Mouse (Mus musculus) lung, postnatal 0 days (tissue): ENCODE data around the gene Ceacam16. TPM values are rescaled to one million over a fixed set of nuclear protein-coding genes. Genes with fewer than 3 reads are reported as not detected.

ENCODE experiments used
- ATAC-seq: fragments of 200-750 bp; cut with Nextera tagmentation; 2 replicates; pipeline ENCODE4 v1.8.0; 2017; ENCODE audit warnings: moderate library complexity
- DNase-seq: peaks from one replicate; pipeline ENCODE4 v3.0.0-alpha.2; 2016; ENCODE audit warnings: low spot score
- H3K27ac ChIP-seq: fragments of 300-500 bp; sonication (generic); 2 replicates; pipeline ENCODE4 v1.5.1; 2014; ENCODE audit warnings: antibody characterized with exemption, mild to moderate bottlenecking, low read length, mixed read lengths
- H3K27me3 ChIP-seq: fragments of 300-500 bp; sonication (generic); replicated peaks from 2 replicates; pipeline ENCODE4 v1.6.1; 2014; ENCODE audit warnings: low read length, mixed read lengths; ENCODE audit not compliant: insufficient read depth
- H3K36me3 ChIP-seq: fragments of 300-500 bp; sonication (generic); 2 replicates; pipeline ENCODE4 v1.6.1; 2014; ENCODE audit warnings: low read length, mixed read lengths; ENCODE audit not compliant: insufficient read depth
- H3K4me1 ChIP-seq: fragments of 300-500 bp; sonication (generic); 2 replicates; pipeline ENCODE4 v1.6.1; 2014; ENCODE audit warnings: antibody characterized with exemption, low read depth, low read length, mixed read lengths; ENCODE audit not compliant: insufficient read depth
- H3K4me2 ChIP-seq: fragments of 300-500 bp; sonication (generic); replicated peaks from 2 replicates; pipeline ENCODE4 v1.6.1; 2014; ENCODE audit warnings: low read depth, mild to moderate bottlenecking, low read length, moderate library complexity, mixed read lengths
- H3K4me3 ChIP-seq: fragments of 300-500 bp; sonication (generic); 2 replicates; pipeline ENCODE4 v1.5.1; 2014; ENCODE audit warnings: low read depth, low read length
- H3K9ac ChIP-seq: fragments of 300-500 bp; sonication (generic); replicated peaks from 2 replicates; pipeline ENCODE4 v1.6.1; 2014; ENCODE audit warnings: low read depth, mild to moderate bottlenecking
- H3K9me3 ChIP-seq: fragments of 300-500 bp; sonication (generic); 2 replicates; pipeline ENCODE4 v1.6.1; 2016; ENCODE audit warnings: low read length, mixed read lengths
- CTCF ChIP-seq: IDR thresholded peaks from 2 replicates; pipeline ENCODE4 v1.5.1; 2016; ENCODE audit warnings: antibody characterized with exemption, mild to moderate bottlenecking
- EP300 ChIP-seq: IDR thresholded peaks from 2 replicates; pipeline ENCODE4 v1.6.1; 2016; ENCODE audit warnings: antibody characterized with exemption, mild to moderate bottlenecking, control low read depth
- WGBS: fragments of 180-500 bp; shearing (Covaris S2); extraction: QIAGEN DNeasy Blood & Tissue Kit; methylation state at CpG from one replicate; pipeline ENCODE4 v1.1.7; 2014; 5-methylcytosine and 5-hydroxymethylcytosine counted together
- polyA plus RNA-seq: library from polyadenylated mRNA; unstranded; fragments of >200 nt; fragmentation: Nextera tagmentation; extraction: Ambion mirVana; gene quantifications from 2 replicates; pipeline ENCODE4 v1.2.1, GENCODE M21; 2015

The Ceacam16 gene
- polyA plus RNA-seq, 1 experiment from 2014 or later, result 0.18 TPM

- Histone ChIP-seq H3K4me1 (peaks cover 20% of the 10 kb centered on the region; the same call in 1 of the 2 replicates), H3K9ac (peak overlapping the region; percentile 48; the same call in 1 of the 2 replicates), H3K4me3 (peak overlapping the region; percentile 45), H3K36me3 (no peaks in the 10 kb centered on the region), H3K9me3 (no peaks in the 10 kb centered on the region), H3K27me3 (no peaks in the 10 kb centered on the region), H3K27ac (peak overlapping the region; percentile 94), H3K4me2 (peak overlapping the region; percentile 67)
- TF ChIP-seq CTCF (no peak), EP300 (no peak)
- DNase-seq (no peak), ATAC-seq (peak; percentile 5)
- WGBS, result 34% methylated on average over 17 of the region's 17 CpGs
Observed at GRCm38 (mm10) chr7:19815296-19816223, 45.5 kb downstream of the Ceacam16 start.

- WGBS, result 72% methylated on average over 6 of the region's 6 CpGs
- ATAC-seq (no peak), DNase-seq (no peak)
- Histone ChIP-seq H3K9me3 (no peaks in the 10 kb centered on the region), H3K36me3 (peaks cover 9% of the 10 kb centered on the region), H3K4me2 (no peak overlapping the region), H3K9ac (no peak overlapping the region), H3K27ac (no peak overlapping the region), H3K27me3 (no peaks in the 10 kb centered on the region), H3K4me3 (no peak overlapping the region), H3K4me1 (peaks cover 20% of the 10 kb centered on the region; the same call in 1 of the 2 replicates)
- TF ChIP-seq CTCF, result no peak
- no peak for TF ChIP-seq EP300
Observed at GRCm38 (mm10) chr7:19813579-19814122, 47.4 kb downstream of the Ceacam16 start.

- no peak overlapping the region for H3K27ac ChIP-seq
- TF ChIP-seq EP300 (no peak), CTCF (no peak)
- no peaks in the 10 kb centered on the region for H3K27me3 ChIP-seq
- H3K9ac ChIP-seq, result no peak overlapping the region
- no peaks in the 10 kb centered on the region for H3K9me3 ChIP-seq
- H3K36me3 ChIP-seq, result peaks cover 9% of the 10 kb centered on the region
- H3K4me2 ChIP-seq, result no peak overlapping the region
- no peak overlapping the region for H3K4me3 ChIP-seq
- WGBS, result 94% methylated on average over 4 of the region's 4 CpGs
- peaks cover 19% of the 10 kb centered on the region; the same call in 1 of the 2 replicates for H3K4me1 ChIP-seq
- ATAC-seq (no peak), DNase-seq (no peak)
Observed at GRCm38 (mm10) chr7:19813161-19813560, 47.9 kb downstream of the Ceacam16 start.

- H3K4me3 ChIP-seq, result no peak overlapping the region
- H3K4me2 ChIP-seq, result no peak overlapping the region
- no peak for TF ChIP-seq CTCF
- TF ChIP-seq EP300, result no peak
- ATAC-seq (peak; percentile 70), DNase-seq (peak; percentile 61)
- 12% methylated on average over 22 of the region's 22 CpGs for WGBS
- H3K9me3 ChIP-seq, result no peaks in the 10 kb centered on the region
- H3K4me1 ChIP-seq, result peaks cover 5% of the 10 kb centered on the region; the same call in 1 of the 2 replicates
- no peak overlapping the region for H3K9ac ChIP-seq
- H3K27me3 ChIP-seq, result no peaks in the 10 kb centered on the region
- H3K36me3 ChIP-seq, result peaks cover 9% of the 10 kb centered on the region
- H3K27ac ChIP-seq, result no peak overlapping the region
Observed at GRCm38 (mm10) chr7:19811114-19811513, 50.0 kb downstream of the Ceacam16 start.

- peaks cover 9% of the 10 kb centered on the region for H3K36me3 ChIP-seq
- no peaks in the 10 kb centered on the region for H3K9me3 ChIP-seq
- DNase-seq, result no peak
- peak overlapping the region; percentile 32; the same call in 1 of the 2 replicates for H3K4me2 ChIP-seq
- no peak overlapping the region for H3K4me3 ChIP-seq
- H3K4me1 ChIP-seq, result no peaks in the 10 kb centered on the region
- WGBS, result 16% methylated on average over 27 of the region's 27 CpGs
- H3K27me3 ChIP-seq, result no peaks in the 10 kb centered on the region
- ATAC-seq, result peak; percentile 72
- no peak overlapping the region for H3K9ac ChIP-seq
- no peak overlapping the region for H3K27ac ChIP-seq
- TF ChIP-seq EP300, result no peak
- no peak for TF ChIP-seq CTCF
Observed at GRCm38 (mm10) chr7:19809369-19809768, 51.7 kb downstream of the Ceacam16 start.

- H3K9me3 ChIP-seq, result no peaks in the 10 kb centered on the region
- ATAC-seq (no peak), DNase-seq (no peak)
- 84% methylated on average over 8 of the region's 8 CpGs for WGBS
- H3K4me1 ChIP-seq, result no peaks in the 10 kb centered on the region
- H3K27ac ChIP-seq, result no peak overlapping the region
- no peak overlapping the region for H3K4me3 ChIP-seq
- H3K27me3 ChIP-seq, result no peaks in the 10 kb centered on the region
- no peak for TF ChIP-seq EP300
- TF ChIP-seq CTCF, result no peak
- H3K36me3 ChIP-seq, result peaks cover 9% of the 10 kb centered on the region
- no peak overlapping the region for H3K9ac ChIP-seq
- H3K4me2 ChIP-seq, result no peak overlapping the region
Observed at GRCm38 (mm10) chr7:19806356-19806969, 54.6 kb downstream of the Ceacam16 start.
